9 mouse cellular contexts compared by ENCODE assay signal in the genomic region with DNA sequence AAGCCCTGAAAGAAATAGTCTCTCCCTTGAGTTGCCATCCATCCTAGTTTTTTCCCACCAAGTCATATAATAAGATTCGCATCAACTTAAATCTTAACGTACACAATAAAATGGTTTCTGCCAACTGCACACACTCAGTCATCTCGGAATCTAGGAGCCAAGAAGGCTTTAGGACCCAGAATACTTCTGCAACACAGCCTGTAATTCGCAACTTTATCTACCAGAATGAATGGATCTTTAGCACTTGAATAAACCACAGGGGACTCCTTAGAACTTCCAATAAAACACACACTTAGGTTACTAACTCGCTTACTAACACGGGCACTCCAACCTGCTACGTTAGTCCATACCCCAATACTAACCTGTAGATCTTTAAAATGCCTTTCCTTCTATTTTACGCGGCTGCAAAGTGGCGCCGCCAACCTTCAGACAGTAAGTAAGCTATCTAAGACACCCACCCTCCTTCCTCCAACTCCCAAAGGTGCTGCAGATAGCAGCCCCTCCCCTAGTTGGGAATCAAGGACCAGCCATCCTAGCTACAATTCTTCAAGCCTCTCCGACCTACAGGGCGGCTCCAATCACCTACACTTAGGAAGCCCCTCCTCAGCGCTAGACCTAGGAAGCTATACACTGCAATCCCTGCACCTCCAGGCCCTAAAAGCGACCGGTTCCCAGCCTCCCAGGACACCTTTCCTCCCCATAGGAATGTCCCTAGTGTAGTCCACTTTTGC. TPM values are rescaled to one million over a fixed set of nuclear protein-coding genes. Genes with fewer than 3 reads are reported as not detected.
DNase-seq lines count a peak whose midpoint lies in the region; ATAC-seq and TF ChIP-seq lines count a peak whose summit lies in the region.
"Had no signal": no experiment of that assay in that cellular context is flagged by ENCODE, and none has a peak within 500 bp of the region (broad histone marks: within the 10 kb centered on the region; RNA-seq: fewer than 3 reads in every experiment).

No protein-coding gene starts in this region.

- H3K4me1 ChIP-seq in limb, embryonic 10.5 days, result peaks cover 10% of the 10 kb centered on the region
- peaks cover 8% of the 10 kb centered on the region; the same call in 1 of the 2 replicates for H3K4me1 ChIP-seq in midbrain, postnatal 0 days (ENCODE audit: insufficient read depth, low read length)

- 2% methylated on average over 16 of the region's 16 CpGs for WGBS in limb, embryonic 10.5 days
- WGBS in midbrain, postnatal 0 days, result 1% methylated on average over 16 of the region's 16 CpGs

- no peaks in the 10 kb centered on the region for H3K27me3 ChIP-seq in limb, embryonic 10.5 days (ENCODE audit: low read depth, poor library complexity, severe bottlenecking)
- H3K27me3 ChIP-seq in midbrain, postnatal 0 days (ENCODE audit: insufficient read depth, low read length), result no peaks in the 10 kb centered on the region
- H3K27me3 ChIP-seq: Patski had no signal

- peak overlapping the region; percentile 99 for H3K9ac ChIP-seq in midbrain, postnatal 0 days (replicated peaks; ENCODE audit: low read length, poor library complexity, severe bottlenecking)

- no peak for DNase-seq in cerebellum, adult 11 months
- DNase-seq in 416B (ENCODE audit: low read depth), result peak; percentile 67
- DNase-seq in c-Kit-positive CD71-positive TER-119-negative erythroid progenitor cells, embryonic 14.5 days (ENCODE audit: low read depth), result peak; percentile 51
- DNase-seq in limb, embryonic 10.5 days (ENCODE audit: low spot score), result peak; percentile 62
- peak; percentile 53 for DNase-seq in midbrain, postnatal 0 days (ENCODE audit: low spot score)
- no peak for DNase-seq in urinary bladder, postnatal 10 days (ENCODE audit: low spot score)

- H3K36me3 ChIP-seq in limb, embryonic 10.5 days, result peaks cover 24% of the 10 kb centered on the region
- H3K36me3 ChIP-seq in midbrain, postnatal 0 days (ENCODE audit: insufficient read depth, low read length), result no peaks in the 10 kb centered on the region

- peak overlapping the region; percentile 97 for H3K4me3 ChIP-seq in limb, embryonic 10.5 days
- peak overlapping the region; percentile 100 for H3K4me3 ChIP-seq in midbrain, postnatal 0 days (ENCODE audit: low read depth, low read length)

- peak; percentile 26; the same call in 1 of the 2 replicates for ATAC-seq in cerebellum, adult (ENCODE audit: insufficient number of reproducible peaks, low FRiP score, low TSS enrichment)
- ATAC-seq in granulocyte monocyte progenitor cell, adult 5-6 weeks (replicated peaks; ENCODE audit: poor library complexity, severe bottlenecking), result peak; percentile 33
- ATAC-seq in midbrain, postnatal 0 days (ENCODE audit: low FRiP score), result peak; percentile 85; the same call in 1 of the 2 replicates

- peak overlapping the region; percentile 44 for H3K4me2 ChIP-seq in midbrain, postnatal 0 days (ENCODE audit: low read depth, low read length, poor library complexity, severe bottlenecking)

- TF ChIP-seq CTCF in midbrain, postnatal 0 days (IDR thresholded peaks at IDR 0.05), result peak; percentile 17; the same call in 1 of the 2 replicates

- peak overlapping the region; percentile 99 for H3K27ac ChIP-seq in limb, embryonic 10.5 days
- H3K27ac ChIP-seq in midbrain, postnatal 0 days (ENCODE audit: low read depth, low read length), result peak overlapping the region; percentile 97

- no peaks in the 10 kb centered on the region for H3K9me3 ChIP-seq in limb, embryonic 10.5 days (replicated peaks)
- H3K9me3 ChIP-seq in midbrain, postnatal 0 days (ENCODE audit: low read length), result no peaks in the 10 kb centered on the region

RNA-seq across cellular contexts. Expression of a gene that starts 1.0 kb away (rescaled TPM):
- 34.2 and 51.5 TPM in 2 replicates for total RNA-seq in granulocyte monocyte progenitor cell, adult 5-6 weeks (2014; fragmentation: Nextera tagmentation)
- 14.7 and 16.5 TPM in 2 replicates for total RNA-seq in granulocyte monocyte progenitor cell, adult 5-6 weeks (2017)
- polyA plus RNA-seq in limb, embryonic 10.5 days (2016; fragmentation: Nextera tagmentation; extraction: Ambion mirVana), result 75.7 and 81.6 TPM in 2 replicates
- total RNA-seq in midbrain, postnatal 0 days (2014; rRNA removed), result 30.0 and 34.1 TPM in 2 replicates
- 13.7 and 13.8 TPM in 2 replicates for polyA plus RNA-seq in midbrain, postnatal 0 days (2015; fragmentation: Nextera tagmentation; extraction: Ambion mirVana)

RNA-seq across cellular contexts. Expression of a gene that starts 1.0 kb away (rescaled TPM):
- 28.6 and 49.6 TPM in 2 replicates for total RNA-seq in granulocyte monocyte progenitor cell, adult 5-6 weeks (2014; fragmentation: Nextera tagmentation)
- total RNA-seq in granulocyte monocyte progenitor cell, adult 5-6 weeks (2017), result 40.2 and 53.5 TPM in 2 replicates
- polyA plus RNA-seq in limb, embryonic 10.5 days (2016; fragmentation: Nextera tagmentation; extraction: Ambion mirVana), result 53.9 and 55.4 TPM in 2 replicates
- total RNA-seq in midbrain, postnatal 0 days (2014; rRNA removed), result 29.2 and 33.2 TPM in 2 replicates
- polyA plus RNA-seq in midbrain, postnatal 0 days (2015; fragmentation: Nextera tagmentation; extraction: Ambion mirVana), result 17.2 and 19.8 TPM in 2 replicates

RNA-seq across cellular contexts. Expression of a gene that starts 16.1 kb away (rescaled TPM):
- total RNA-seq in granulocyte monocyte progenitor cell, adult 5-6 weeks (2014; fragmentation: Nextera tagmentation), result 11.6 and 29.4 TPM in 2 replicates
- 27.0 and 32.3 TPM in 2 replicates for total RNA-seq in granulocyte monocyte progenitor cell, adult 5-6 weeks (2017)
- 15.9 and 26.5 TPM in 2 replicates for polyA plus RNA-seq in limb, embryonic 10.5 days (2016; fragmentation: Nextera tagmentation; extraction: Ambion mirVana)
- total RNA-seq in midbrain, postnatal 0 days (2014; rRNA removed), result 54.1 and 56.8 TPM in 2 replicates
- 10.1 and 10.8 TPM in 2 replicates for polyA plus RNA-seq in midbrain, postnatal 0 days (2015; fragmentation: Nextera tagmentation; extraction: Ambion mirVana)

RNA-seq across cellular contexts. Expression of a gene that starts 33.0 kb away (rescaled TPM):
- total RNA-seq in granulocyte monocyte progenitor cell, adult 5-6 weeks (2014; fragmentation: Nextera tagmentation), result 174 and 217 TPM in 2 replicates
- 28.9 and 38.1 TPM in 2 replicates for total RNA-seq in granulocyte monocyte progenitor cell, adult 5-6 weeks (2017)
- polyA plus RNA-seq in limb, embryonic 10.5 days (2016; fragmentation: Nextera tagmentation; extraction: Ambion mirVana), result 380 and 410 TPM in 2 replicates
- total RNA-seq in midbrain, postnatal 0 days (2014; rRNA removed), result 89.4 and 107 TPM in 2 replicates
- polyA plus RNA-seq in midbrain, postnatal 0 days (2015; fragmentation: Nextera tagmentation; extraction: Ambion mirVana), result 521 and 552 TPM in 2 replicates

RNA-seq across cellular contexts. Expression of a gene that starts 33.2 kb away (rescaled TPM):
- total RNA-seq in granulocyte monocyte progenitor cell, adult 5-6 weeks (2014; fragmentation: Nextera tagmentation), result 57.3 and 66.6 TPM in 2 replicates
- 38.8 and 41.6 TPM in 2 replicates for total RNA-seq in granulocyte monocyte progenitor cell, adult 5-6 weeks (2017)
- polyA plus RNA-seq in limb, embryonic 10.5 days (2016; fragmentation: Nextera tagmentation; extraction: Ambion mirVana), result 38.2 and 43.2 TPM in 2 replicates
- total RNA-seq in midbrain, postnatal 0 days (2014; rRNA removed), result 34.5 and 40.3 TPM in 2 replicates
- polyA plus RNA-seq in midbrain, postnatal 0 days (2015; fragmentation: Nextera tagmentation; extraction: Ambion mirVana), result 34.9 and 38.5 TPM in 2 replicates

Comparison
In these comparisons a context has a peak if more than half of its experiments do, and no peak if none do; other contexts are left out.
1. ATAC-seq: peak in every context shown above with its lines; median percentile 85 in midbrain, postnatal 0 days; 33 in granulocyte monocyte progenitor cell, adult 5-6 weeks; 26 in cerebellum, adult.
2. DNase-seq: peak in 416B (single experiment), c-Kit-positive CD71-positive TER-119-negative erythroid progenitor cells, embryonic 14.5 days (single experiment), limb, embryonic 10.5 days (single experiment) and midbrain, postnatal 0 days (single experiment); none in cerebellum, adult 11 months (single experiment) and urinary bladder, postnatal 10 days (single experiment).